Mouse (Mus musculus) liver, embryonic 14.5 days (tissue): ENCODE data around the gene Gm39566. TPM values are rescaled to one million over a fixed set of nuclear protein-coding genes. Genes with fewer than 3 reads are reported as not detected.

Experiments used
- ATAC-seq: fragments of 200-750 bp; cut with Nextera tagmentation; 2 replicates; pipeline ENCODE4 v1.8.0; 2017; ENCODE audit warnings: moderate number of reproducible peaks, mild to moderate bottlenecking, moderate library complexity; ENCODE audit not compliant: insufficient read depth
- DNase-seq, 3 experiments: peaks; one replicate each; pipeline ENCODE4 v3.0.0-alpha.2; 2012 to 2013; ENCODE audit warnings: low read depth in 3 of 3, low spot score in 3 of 3
- H3K27ac ChIP-seq: fragments of 300-500 bp; sonication (generic); 2 replicates; pipeline ENCODE4 v1.5.1; 2014; ENCODE audit warnings: moderate library complexity, mild to moderate bottlenecking, control low read depth, inconsistent platforms
- H3K27me3 ChIP-seq: fragments of 300-500 bp; sonication (generic); 2 replicates; pipeline ENCODE4 v1.6.1; 2014; ENCODE audit warnings: mild to moderate bottlenecking, low read length, moderate library complexity; ENCODE audit not compliant: control insufficient read depth, insufficient read depth
- H3K36me3 ChIP-seq: fragments of 300-500 bp; sonication (generic); replicated peaks from 2 replicates; pipeline ENCODE4 v1.6.1; 2014; ENCODE audit warnings: low read depth; ENCODE audit not compliant: control insufficient read depth, insufficient read depth
- H3K4me1 ChIP-seq, 2 experiments: fragments of 200-500 bp in 1 of 2; fragments of 300-500 bp in 1 of 2; sonication (generic) in 1 of 2; replicated peaks; 2 replicates each; pipeline ENCODE4 v1.6.1; 2012 to 2014; ENCODE audit warnings: antibody characterized with exemption in 1 of 2, inconsistent platforms in 1 of 2, low read length in 1 of 2; ENCODE audit not compliant: control insufficient read depth in 2 of 2, insufficient read depth in 2 of 2
- H3K4me2 ChIP-seq: fragments of 300-500 bp; sonication (generic); 2 replicates; pipeline ENCODE4 v1.6.1; 2014; ENCODE audit warnings: low read depth, mild to moderate bottlenecking, control low read depth, moderate library complexity
- H3K4me3 ChIP-seq, 2 experiments: fragments of 200-500 bp in 1 of 2; fragments of 300-500 bp in 1 of 2; sonication (generic) in 1 of 2; 2 replicates each; pipeline ENCODE4 v1.5.1; 2012 to 2014; ENCODE audit warnings: low read depth in 2 of 2, low read length in 2 of 2, mild to moderate bottlenecking in 2 of 2, control low read depth in 1 of 2, inconsistent platforms in 1 of 2, moderate library complexity in 1 of 2; ENCODE audit not compliant: insufficient read depth in 1 of 2
- H3K9ac ChIP-seq: fragments of 300-500 bp; sonication (generic); replicated peaks from 2 replicates; pipeline ENCODE4 v1.6.1; 2014; ENCODE audit warnings: mild to moderate bottlenecking, control low read depth, moderate library complexity
- H3K9me3 ChIP-seq: fragments of 300-500 bp; sonication (generic); 2 replicates; pipeline ENCODE4 v1.6.1; 2016; ENCODE audit warnings: low read length, mixed read lengths; ENCODE audit not compliant: control insufficient read depth
- CTCF ChIP-seq: IDR thresholded peaks from 2 replicates; pipeline ENCODE4 v1.5.1; 2016; ENCODE audit warnings: antibody characterized with exemption, low read depth, control low read depth
- EP300 ChIP-seq: IDR thresholded peaks from 2 replicates; pipeline ENCODE4 v1.6.1; 2016; ENCODE audit warnings: antibody characterized with exemption, low read depth
- WGBS: fragments of 180-500 bp; shearing (Covaris S2); extraction: QIAGEN DNeasy Blood & Tissue Kit; methylation state at CpG from one replicate; pipeline ENCODE4 v1.1.7; 2014; ENCODE audit not compliant: insufficient replicate concordance; 5-methylcytosine and 5-hydroxymethylcytosine counted together
- polyA plus RNA-seq, 2 experiments: library from polyadenylated mRNA; depleted of rRNA in 1 of 2; stranded (reverse) in 1 of 2; unstranded in 1 of 2; fragments of >200 nt; fragmentation: Nextera tagmentation in 1 of 2; extraction: Ambion mirVana in 1 of 2; gene quantifications; 2 replicates each; pipeline versions ENCODE4 v1.2.1 to v1.2.3; 2012 to 2014

Gene Gm39566
- polyA plus RNA-seq, 2 experiments: not detected

DNA sequence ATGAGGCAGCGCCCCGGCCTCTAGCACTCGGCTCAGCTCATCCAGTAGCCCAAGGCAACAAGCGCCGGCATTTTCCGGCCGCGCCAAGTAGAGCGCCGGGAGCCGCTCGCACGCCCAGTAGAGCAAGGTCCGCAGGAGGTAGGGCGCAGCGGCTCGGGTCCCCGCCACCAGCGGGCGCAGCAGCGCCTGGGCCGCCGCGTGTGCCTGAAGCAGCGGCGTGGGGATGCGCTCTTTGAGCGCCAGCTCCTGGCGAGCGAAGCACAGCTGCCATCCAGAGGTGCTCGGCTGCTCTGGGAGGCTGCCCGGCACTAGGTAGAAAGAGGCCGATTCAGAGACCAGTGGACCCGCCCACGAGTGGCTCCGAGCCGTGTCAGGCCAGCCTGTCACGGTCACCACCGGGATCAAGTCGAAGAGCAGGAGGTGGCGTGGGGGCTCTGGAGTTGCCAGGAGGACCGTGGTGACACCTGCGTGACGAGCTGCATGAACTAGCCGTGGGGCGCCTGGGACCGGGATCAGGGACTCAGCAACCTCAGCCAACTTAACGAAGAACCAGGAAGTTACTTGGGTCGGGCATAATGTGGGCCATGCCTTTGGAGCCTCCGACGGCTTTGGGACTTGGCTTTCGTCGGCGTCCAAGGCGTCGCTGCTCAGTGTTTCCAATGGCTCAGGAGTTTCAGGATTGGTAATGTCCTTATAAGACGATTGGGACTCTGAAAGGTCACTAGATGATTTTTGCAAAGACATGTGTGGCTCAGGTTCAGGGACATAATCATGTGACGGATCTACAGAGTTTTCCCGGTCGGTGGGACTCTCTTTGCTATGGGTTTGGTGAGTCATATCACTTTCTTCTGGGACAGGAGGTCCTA, 11.1 kb downstream of the Gm39566 start:
- peak; percentile 75 for ATAC-seq
- DNase-seq: peak; percentile 22 to 32 (median 26)
- H3K27ac ChIP-seq: no peak overlapping the region
- WGBS: 1% methylated on average over 60 of the region's 60 CpGs
- H3K4me3 ChIP-seq: peak overlapping the region; percentile 6 to 50; a peak in 3 of 4 replicates
- TF ChIP-seq CTCF (peak; percentile 59), EP300 (no peak)
- no peaks in the 10 kb centered on the region for H3K36me3 ChIP-seq
- H3K9ac ChIP-seq: no peak overlapping the region
- H3K4me1 ChIP-seq: peaks cover 0 to 2% of the 10 kb centered on the region in 2 experiments; a peak in 2 of 4 replicates
- H3K4me2 ChIP-seq: peak overlapping the region; percentile 65
- no peaks in the 10 kb centered on the region for H3K9me3 ChIP-seq
- peaks cover 77% of the 10 kb centered on the region for H3K27me3 ChIP-seq

DNA sequence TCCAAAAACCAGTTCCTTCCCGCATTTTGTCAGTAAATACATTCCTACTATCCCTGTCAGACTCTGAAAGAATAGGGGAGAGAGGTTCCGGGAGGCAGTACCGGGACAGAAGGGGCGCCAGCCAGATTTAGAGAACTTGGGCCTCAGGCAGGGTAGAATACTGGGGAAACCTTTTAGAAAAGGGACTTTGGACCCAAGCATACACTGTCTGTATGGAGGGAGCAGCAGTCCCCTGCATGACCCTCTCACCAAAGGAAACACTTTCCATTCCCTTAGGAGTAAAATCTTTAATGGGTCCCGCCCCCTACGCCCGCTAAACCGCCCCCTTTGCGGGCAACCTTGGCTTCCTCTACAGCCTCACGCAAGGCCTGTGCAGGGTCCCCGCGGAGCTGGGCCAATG, 11.8 kb downstream of the Gm39566 start:
- Histone ChIP-seq H3K4me2 (peak overlapping the region; percentile 65), H3K27me3 (peaks cover 81% of the 10 kb centered on the region), H3K27ac (no peak overlapping the region), H3K4me1 (peaks cover 0 to 2% of the 10 kb centered on the region in 2 experiments; a peak in 2 of 4 replicates), H3K36me3 (no peaks in the 10 kb centered on the region), H3K4me3 (peak overlapping the region; percentile 4 to 50; a peak in 2 of 4 replicates), H3K9ac (no peak overlapping the region), H3K9me3 (no peaks in the 10 kb centered on the region)
- WGBS: 4% methylated on average over 12 of the region's 12 CpGs
- no peak for DNase-seq
- ATAC-seq: peak; percentile 41
- TF ChIP-seq CTCF (no peak), EP300 (no peak)

DNA sequence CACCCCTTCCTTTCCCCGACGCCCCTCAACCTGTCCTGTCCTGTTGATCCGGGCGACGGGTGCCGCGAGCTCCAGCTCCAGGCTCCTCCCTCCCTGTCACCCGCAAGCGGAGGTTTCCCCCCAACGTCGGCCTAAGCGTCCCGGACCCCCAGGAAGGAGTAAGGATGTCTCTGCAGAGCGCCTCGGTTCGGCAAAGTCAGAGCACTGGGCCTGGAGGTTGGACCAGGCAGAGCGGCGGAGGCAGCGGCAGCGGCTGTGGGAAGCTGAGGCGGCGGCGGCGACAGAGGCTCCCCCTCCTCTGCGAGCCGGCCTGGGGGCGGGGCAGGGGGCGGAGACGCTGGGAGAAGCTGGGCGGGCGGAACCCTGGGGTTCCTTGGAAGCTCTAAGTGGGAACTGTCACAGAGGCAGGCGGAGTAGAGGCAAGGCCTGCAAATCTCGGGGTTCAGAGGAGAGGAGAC, 12.4 kb downstream of the Gm39566 start:
- H3K27me3 ChIP-seq: peaks cover 88% of the 10 kb centered on the region
- TF ChIP-seq EP300 (no peak), CTCF (no peak)
- no peak overlapping the region for H3K9ac ChIP-seq
- no peaks in the 10 kb centered on the region for H3K9me3 ChIP-seq
- DNase-seq: no peak
- H3K36me3 ChIP-seq: no peaks in the 10 kb centered on the region
- peak overlapping the region; percentile 65 for H3K4me2 ChIP-seq
- under 1% methylated on average over 33 of the region's 33 CpGs for WGBS
- peak overlapping the region; percentile 28 to 50 for H3K4me3 ChIP-seq
- no peak for ATAC-seq
- H3K4me1 ChIP-seq: peaks cover 0 to 2% of the 10 kb centered on the region in 2 experiments; a peak in 2 of 4 replicates
- H3K27ac ChIP-seq: no peak overlapping the region

DNA sequence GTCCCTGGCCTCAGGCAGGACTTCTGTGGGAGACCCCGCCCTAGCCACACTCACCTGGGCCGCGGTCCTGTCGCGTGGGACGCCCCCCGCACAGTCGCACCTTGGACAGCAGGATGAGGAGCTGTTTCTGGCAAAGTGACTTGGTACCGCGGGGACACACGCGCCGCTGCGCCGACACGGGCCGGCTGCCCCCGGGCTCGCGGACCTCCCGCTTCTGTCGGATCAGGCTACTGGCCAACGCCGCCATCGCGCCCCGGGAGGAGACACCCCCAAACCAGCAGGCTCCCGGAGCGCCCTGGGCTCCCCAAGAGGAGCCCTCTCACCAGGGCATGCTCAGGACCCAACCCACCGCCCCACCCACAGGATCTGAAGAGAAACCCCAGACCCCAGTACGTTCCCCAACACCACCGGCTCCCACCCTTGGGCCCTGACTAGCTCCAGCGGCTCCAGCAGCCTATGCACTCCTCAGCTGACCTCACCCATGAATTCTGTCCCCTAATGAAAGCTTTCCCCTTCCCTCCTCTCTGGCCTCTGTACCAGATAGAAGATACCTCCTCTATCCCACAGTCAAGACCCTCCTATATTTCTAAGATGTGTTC, 13.6 kb downstream of the Gm39566 start, which contains the start of gene Fgf11:
TSS of gene Fgf11 (minus strand) at position 479 of the 599 bp plus-strand sequence.
- 3% methylated on average over 31 of the region's 33 CpGs for WGBS
- H3K9me3 ChIP-seq: no peaks in the 10 kb centered on the region
- peaks cover 0 to 2% of the 10 kb centered on the region in 2 experiments; a peak in 2 of 4 replicates for H3K4me1 ChIP-seq

More for the DNA sequence above, 13.6 kb downstream of the Gm39566 start, which contains the start of gene Fgf11:
- TF ChIP-seq CTCF (no peak), EP300 (no peak)
- no peak within 1 kb of the TSS for H3K27ac ChIP-seq
- peaks cover 95% of the 10 kb centered on the region for H3K27me3 ChIP-seq
- H3K4me2 ChIP-seq: peak within 1 kb of the TSS; percentile 65
- ATAC-seq (no peak), DNase-seq (no peak)
- no peak within 1 kb of the TSS for H3K9ac ChIP-seq
- no peaks in the 10 kb centered on the region for H3K36me3 ChIP-seq
- H3K4me3 ChIP-seq: peak within 1 kb of the TSS; percentile 28 to 50
